Mouse (Mus musculus): ENCODE measurements around the gene Csrp3.
A peak's percentile ranks its signal among the peaks of the same experiment; 100 is the strongest.

Gene Csrp3

GRCm38 (mm10) chr7:48847820-48848650 lies at the start of gene Csrp3:
Gene Csrp3, minus strand, starts transcription at chr7:48848033.
- no peak for DNase-seq (ENCODE audit: low read depth, low spot score)
- no peaks in the 10 kb centered on the region; the same call in 1 of the 2 replicates for H3K27me3 ChIP-seq (ENCODE audit: control insufficient read depth, insufficient read depth, low read length, poor library complexity, severe bottlenecking)
- H3K36me3 ChIP-seq (ENCODE audit: control insufficient read depth, insufficient read depth, low read length, poor library complexity, severe bottlenecking): no peaks in the 10 kb centered on the region

DNA sequence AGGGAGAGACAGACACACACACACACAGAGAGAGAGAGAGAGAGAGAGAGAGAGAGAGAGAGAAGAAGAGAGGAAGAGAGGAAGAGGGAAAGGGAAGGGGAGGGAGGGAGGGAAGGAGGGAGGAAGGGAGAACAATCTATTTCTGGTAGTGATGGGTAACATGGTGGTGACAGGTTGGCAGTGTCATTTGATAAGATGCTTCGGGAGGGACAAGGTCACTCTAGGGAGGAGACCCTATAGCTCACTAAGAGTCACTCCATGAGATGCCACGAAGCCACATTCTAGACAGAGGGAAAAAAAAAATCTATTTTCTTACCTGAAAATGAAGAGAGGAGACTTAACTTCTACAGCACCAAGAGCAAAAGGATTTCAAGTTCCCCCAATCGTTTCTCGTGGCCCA lies 48.2 kb upstream of the Csrp3 start:
- no peaks in the 10 kb centered on the region for H3K36me3 ChIP-seq (ENCODE audit: control insufficient read depth, insufficient read depth, low read length, poor library complexity, severe bottlenecking)
- H3K27me3 ChIP-seq (ENCODE audit: control insufficient read depth, insufficient read depth, low read length, poor library complexity, severe bottlenecking): no peaks in the 10 kb centered on the region
- DNase-seq (ENCODE audit: low read depth, low spot score): no peak

- no peaks in the 10 kb centered on the region for H3K36me3 ChIP-seq (ENCODE audit: control insufficient read depth, insufficient read depth, low read length, poor library complexity, severe bottlenecking)
- no peaks in the 10 kb centered on the region for H3K27me3 ChIP-seq (ENCODE audit: control insufficient read depth, insufficient read depth, low read length, poor library complexity, severe bottlenecking)
- DNase-seq (ENCODE audit: low read depth, low spot score): no peak
These were observed 47.6 kb upstream of the Csrp3 start for GRCm38 (mm10) chr7:48895475-48895874.

GRCm38 (mm10) chr7:48894763-48895162 lies 46.9 kb upstream of the Csrp3 start:
- no peak for DNase-seq (ENCODE audit: low read depth, low spot score)
- Histone ChIP-seq H3K27me3 (ENCODE audit: control insufficient read depth, insufficient read depth, low read length, poor library complexity, severe bottlenecking) (no peaks in the 10 kb centered on the region; the same call in 1 of the 2 replicates), H3K36me3 (ENCODE audit: control insufficient read depth, insufficient read depth, low read length, poor library complexity, severe bottlenecking) (no peaks in the 10 kb centered on the region)

GRCm38 (mm10) chr7:48894152-48894551 lies 46.3 kb upstream of the Csrp3 start:
- Histone ChIP-seq H3K27me3 (ENCODE audit: control insufficient read depth, insufficient read depth, low read length, poor library complexity, severe bottlenecking) (no peaks in the 10 kb centered on the region; the same call in 1 of the 2 replicates), H3K36me3 (ENCODE audit: control insufficient read depth, insufficient read depth, low read length, poor library complexity, severe bottlenecking) (no peaks in the 10 kb centered on the region)
- peak; percentile 68 for DNase-seq (ENCODE audit: low read depth, low spot score)

DNA sequence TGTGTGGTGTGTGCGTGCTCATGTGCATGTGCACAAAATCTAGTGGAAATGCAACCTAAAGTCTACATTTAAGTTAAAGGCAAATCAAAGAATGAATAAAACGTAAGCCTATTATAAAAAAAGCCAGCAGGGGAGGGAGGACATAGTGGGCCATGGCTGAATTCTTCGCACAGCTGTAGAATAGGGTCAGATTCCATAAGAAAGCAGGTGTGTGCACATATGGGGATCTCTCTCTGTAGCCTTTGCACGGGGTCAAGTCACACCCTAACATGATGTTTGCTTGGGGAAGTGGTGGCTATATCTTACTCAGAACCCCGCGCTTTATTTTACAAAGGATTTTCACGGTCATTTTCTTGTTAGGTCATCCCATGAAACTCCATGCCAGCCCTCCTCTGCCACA lies 45.3 kb upstream of the Csrp3 start:
- Histone ChIP-seq H3K36me3 (ENCODE audit: control insufficient read depth, insufficient read depth, low read length, poor library complexity, severe bottlenecking) (no peaks in the 10 kb centered on the region), H3K27me3 (ENCODE audit: control insufficient read depth, insufficient read depth, low read length, poor library complexity, severe bottlenecking) (no peaks in the 10 kb centered on the region; the same call in 1 of the 2 replicates)
- DNase-seq (ENCODE audit: low read depth, low spot score): no peak

GRCm38 (mm10) chr7:48891029-48891428 lies 43.2 kb upstream of the Csrp3 start:
- no peaks in the 10 kb centered on the region; the same call in 1 of the 2 replicates for H3K27me3 ChIP-seq (ENCODE audit: control insufficient read depth, insufficient read depth, low read length, poor library complexity, severe bottlenecking)
- DNase-seq (ENCODE audit: low read depth, low spot score): no peak
- no peaks in the 10 kb centered on the region for H3K36me3 ChIP-seq (ENCODE audit: control insufficient read depth, insufficient read depth, low read length, poor library complexity, severe bottlenecking)

GRCm38 (mm10) chr7:48888751-48889150 lies 40.9 kb upstream of the Csrp3 start:
- Histone ChIP-seq H3K36me3 (ENCODE audit: control insufficient read depth, insufficient read depth, low read length, poor library complexity, severe bottlenecking) (no peaks in the 10 kb centered on the region), H3K27me3 (ENCODE audit: control insufficient read depth, insufficient read depth, low read length, poor library complexity, severe bottlenecking) (no peaks in the 10 kb centered on the region; the same call in 1 of the 2 replicates)
- no peak for DNase-seq (ENCODE audit: low read depth, low spot score)

DNA sequence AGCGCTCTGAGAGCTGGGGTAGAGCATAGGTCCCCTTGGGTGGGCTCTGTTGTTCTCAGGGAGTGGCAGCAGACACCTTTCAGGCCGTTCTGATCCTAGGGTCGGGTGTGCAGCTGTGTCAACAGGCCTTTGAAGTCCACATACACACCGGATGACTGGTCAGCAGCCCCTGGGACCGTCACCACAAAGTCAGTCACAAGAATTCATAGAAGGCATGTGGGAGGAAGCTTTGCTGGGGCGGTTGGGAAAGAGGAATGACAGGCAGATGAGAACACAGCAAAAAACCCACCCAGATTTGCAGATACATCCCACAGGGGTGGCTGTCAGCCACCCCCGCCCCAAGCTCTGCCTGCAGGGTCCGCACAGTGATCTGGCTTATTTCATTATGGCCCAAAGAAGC lies 40.1 kb upstream of the Csrp3 start:
- no peak for DNase-seq (ENCODE audit: low read depth, low spot score)
- Histone ChIP-seq H3K27me3 (ENCODE audit: control insufficient read depth, insufficient read depth, low read length, poor library complexity, severe bottlenecking) (no peaks in the 10 kb centered on the region; the same call in 1 of the 2 replicates), H3K36me3 (ENCODE audit: control insufficient read depth, insufficient read depth, low read length, poor library complexity, severe bottlenecking) (no peaks in the 10 kb centered on the region)

GRCm38 (mm10) chr7:48884266-48884611 lies 36.4 kb upstream of the Csrp3 start:
- H3K36me3 ChIP-seq (ENCODE audit: control insufficient read depth, insufficient read depth, low read length, poor library complexity, severe bottlenecking): no peaks in the 10 kb centered on the region
- no peak for DNase-seq (ENCODE audit: low read depth, low spot score)
- no peaks in the 10 kb centered on the region for H3K27me3 ChIP-seq (ENCODE audit: control insufficient read depth, insufficient read depth, low read length, poor library complexity, severe bottlenecking)

DNA sequence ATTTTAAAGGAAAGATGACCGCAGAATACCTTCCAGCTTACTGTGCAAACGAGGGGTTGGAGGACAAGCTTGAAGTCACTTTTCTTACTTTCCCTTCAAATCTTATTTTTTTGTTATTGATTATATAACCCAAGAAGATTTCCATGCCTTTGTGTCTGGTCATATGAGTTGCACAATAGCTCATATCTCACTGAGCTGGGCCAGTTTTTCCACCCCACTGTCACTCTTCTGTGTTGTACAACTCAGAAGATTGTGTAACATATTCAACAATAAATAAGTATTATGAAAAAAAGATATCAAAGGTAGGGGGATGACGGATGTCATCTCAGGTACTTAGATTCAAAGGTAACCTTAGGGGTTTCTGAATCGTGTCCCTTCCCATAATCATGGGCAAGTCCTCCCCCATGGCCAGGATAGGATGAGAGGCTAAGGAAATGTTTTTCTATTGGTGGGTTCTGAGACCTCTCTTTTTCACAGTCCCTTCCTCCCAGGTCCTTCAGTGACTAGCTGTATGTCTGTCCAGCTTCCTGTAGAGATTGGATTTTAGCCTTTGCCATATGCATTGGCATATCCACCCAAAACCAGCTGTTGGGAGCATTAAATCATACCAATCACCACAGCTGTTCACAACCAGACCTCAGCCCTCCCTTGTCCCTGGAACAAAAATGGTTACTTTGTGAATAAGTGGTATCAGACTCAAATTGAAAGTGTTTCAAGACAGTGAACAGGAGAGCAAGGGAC lies 35.9 kb upstream of the Csrp3 start:
- Histone ChIP-seq H3K36me3 (ENCODE audit: control insufficient read depth, insufficient read depth, low read length, poor library complexity, severe bottlenecking) (no peaks in the 10 kb centered on the region), H3K27me3 (ENCODE audit: control insufficient read depth, insufficient read depth, low read length, poor library complexity, severe bottlenecking) (no peaks in the 10 kb centered on the region)
- DNase-seq (ENCODE audit: low read depth, low spot score): no peak

- Histone ChIP-seq H3K36me3 (ENCODE audit: control insufficient read depth, insufficient read depth, low read length, poor library complexity, severe bottlenecking) (no peaks in the 10 kb centered on the region), H3K27me3 (ENCODE audit: control insufficient read depth, insufficient read depth, low read length, poor library complexity, severe bottlenecking) (no peaks in the 10 kb centered on the region)
- DNase-seq (ENCODE audit: low read depth, low spot score): peak; percentile 55
These were observed 34.3 kb upstream of the Csrp3 start for GRCm38 (mm10) chr7:48881971-48882609.

- Histone ChIP-seq H3K36me3 (ENCODE audit: control insufficient read depth, insufficient read depth, low read length, poor library complexity, severe bottlenecking) (no peaks in the 10 kb centered on the region), H3K27me3 (ENCODE audit: control insufficient read depth, insufficient read depth, low read length, poor library complexity, severe bottlenecking) (no peaks in the 10 kb centered on the region)
- peak; percentile 43 for DNase-seq (ENCODE audit: low read depth, low spot score)
These were observed 33.7 kb upstream of the Csrp3 start, which contains the start of gene E2f8 for GRCm38 (mm10) chr7:48881486-48881885. Gene E2f8, minus strand, starts transcription at chr7:48881596.

DNA sequence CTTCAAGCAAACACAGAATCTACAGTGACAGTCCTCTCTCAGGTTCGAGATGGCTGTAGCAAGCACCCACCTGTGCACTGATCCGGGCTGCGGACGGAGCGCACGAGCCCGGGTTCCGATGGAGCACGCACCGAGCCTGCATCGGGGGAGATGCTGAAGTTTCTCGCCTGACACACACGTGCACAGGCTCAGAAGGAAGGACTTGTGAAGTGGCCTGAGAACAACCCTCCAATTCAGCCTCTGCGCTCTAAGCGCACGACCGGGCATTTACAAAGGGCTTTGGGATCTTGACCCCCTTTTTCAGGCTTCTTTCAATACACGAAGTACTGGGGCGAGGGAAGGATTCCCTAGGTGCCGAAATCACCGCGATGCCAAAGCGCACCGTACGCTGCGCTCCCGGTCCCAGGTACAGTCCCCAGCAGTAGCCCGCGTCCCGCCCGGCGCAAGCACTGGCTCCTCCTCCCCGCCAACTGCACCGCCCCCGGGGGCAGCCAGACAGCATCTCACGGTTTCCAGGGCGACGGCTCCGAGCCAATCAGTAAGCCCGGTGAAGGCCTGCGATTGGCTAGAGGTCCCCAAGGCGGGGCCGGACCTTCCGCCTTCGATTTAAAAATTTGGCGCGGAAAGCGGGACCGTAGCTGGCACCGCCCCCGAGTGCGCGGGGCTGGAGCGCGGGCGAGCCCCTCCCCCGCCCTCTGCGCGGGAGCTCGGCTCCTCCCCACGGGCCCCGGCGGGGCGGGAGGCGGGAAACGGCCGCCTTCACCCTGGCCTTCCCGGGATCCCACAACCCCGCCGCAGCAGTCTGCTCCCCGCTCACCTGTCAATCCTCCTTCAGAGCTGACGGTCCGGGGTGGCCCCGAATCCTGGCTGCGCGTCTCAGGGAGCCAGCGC lies 33.0 kb upstream of the Csrp3 start:
- H3K27me3 ChIP-seq (ENCODE audit: control insufficient read depth, insufficient read depth, low read length, poor library complexity, severe bottlenecking): no peaks in the 10 kb centered on the region
- no peaks in the 10 kb centered on the region for H3K36me3 ChIP-seq (ENCODE audit: control insufficient read depth, insufficient read depth, low read length, poor library complexity, severe bottlenecking)
- DNase-seq (ENCODE audit: low read depth, low spot score): peak; percentile 97

Data from splenic B cell, adult 2 months (primary cell).